Mouse (Mus musculus) heart, embryonic 15.5 days (tissue): Measurements from ENCODE around the gene Gtsf1. TPM values are rescaled to one million over a fixed set of nuclear protein-coding genes. Genes with fewer than 3 reads are reported as not detected.
A peak's percentile ranks its signal among the peaks of the same experiment; 100 is the strongest.
"Not testable (repeated sequence)": the region's sequence is repeated elsewhere in the genome, so short reads cannot be mapped to it uniquely, and the experiment has no call there.

ENCODE experiments used
- ATAC-seq: fragments of 200-750 bp; cut with Nextera tagmentation; replicated peaks from 2 replicates; pipeline ENCODE4 v1.8.0; 2017; ENCODE audit warnings: low read depth, moderate TSS enrichment; ENCODE audit not compliant: insufficient number of reproducible peaks, insufficient read depth, low FRiP score
- H3K27ac ChIP-seq: fragments of 300-500 bp; sonication (generic); 2 replicates; pipeline ENCODE4 v1.5.1; 2015; ENCODE audit warnings: mild to moderate bottlenecking, inconsistent platforms
- H3K27me3 ChIP-seq: fragments of 300-500 bp; sonication (generic); 2 replicates; pipeline ENCODE4 v1.6.1; 2015; ENCODE audit warnings: inconsistent platforms
- H3K36me3 ChIP-seq: fragments of 300-500 bp; sonication (generic); 2 replicates; pipeline ENCODE4 v1.6.1; 2015; ENCODE audit warnings: mild to moderate bottlenecking, inconsistent platforms
- H3K4me1 ChIP-seq: fragments of 300-500 bp; sonication (generic); replicated peaks from 2 replicates; pipeline ENCODE4 v1.6.1; 2015; ENCODE audit warnings: inconsistent platforms
- H3K4me2 ChIP-seq: fragments of 300-500 bp; sonication (generic); 2 replicates; pipeline ENCODE4 v1.6.1; 2015; ENCODE audit warnings: inconsistent platforms, mild to moderate bottlenecking, moderate library complexity
- H3K4me3 ChIP-seq: fragments of 300-500 bp; sonication (generic); 2 replicates; pipeline ENCODE4 v1.5.1; 2015; ENCODE audit warnings: mild to moderate bottlenecking, inconsistent platforms
- H3K9ac ChIP-seq: fragments of 300-500 bp; sonication (generic); 2 replicates; pipeline ENCODE4 v1.6.1; 2015; ENCODE audit warnings: mild to moderate bottlenecking, inconsistent platforms
- H3K9me3 ChIP-seq: fragments of 300-500 bp; sonication (generic); replicated peaks from 2 replicates; pipeline ENCODE4 v1.6.1; 2016; ENCODE audit warnings: inconsistent platforms
- WGBS: fragments of 180-500 bp; shearing (Covaris S2); methylation state at CpG from one replicate; pipeline ENCODE4 v1.1.7; 2015; ENCODE audit warnings: mixed read lengths; 5-methylcytosine and 5-hydroxymethylcytosine counted together
- polyA plus RNA-seq: library from polyadenylated mRNA; unstranded; fragments of >200 nt; fragmentation: Nextera tagmentation; extraction: Ambion mirVana; gene quantifications from 2 replicates; pipeline ENCODE4 v1.2.1, GENCODE M21; 2015

Gtsf1 gene
- 28.5 and 32.6 TPM in 2 replicates for polyA plus RNA-seq

DNA sequence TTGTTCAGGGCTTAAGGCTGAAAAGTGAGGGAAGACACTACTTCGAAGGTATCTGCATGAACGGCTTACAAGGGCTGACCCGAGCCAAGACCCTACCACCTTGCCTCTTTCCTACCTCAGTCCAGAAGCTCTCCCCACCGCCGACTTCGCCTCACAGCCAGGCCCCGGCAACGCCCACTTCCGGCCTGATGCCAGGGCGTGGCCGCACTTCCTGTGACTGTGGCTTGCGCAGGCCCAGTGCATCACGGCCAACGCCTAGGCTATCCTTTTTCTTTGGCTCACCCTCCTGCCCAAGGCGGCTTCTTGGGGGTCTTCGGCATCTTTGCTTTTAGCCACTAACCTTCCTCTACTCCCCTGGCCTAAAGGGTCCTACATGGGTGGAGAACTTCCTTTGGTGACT is at the start of gene Gtsf1:
TSS of gene Gtsf1 (minus strand) at position 230 of the 400 bp plus-strand sequence.
- 90% methylated on average over 16 of the region's 16 CpGs for WGBS
- Histone ChIP-seq H3K27ac (no peak within 1 kb of the TSS), H3K4me2 (no peak within 1 kb of the TSS), H3K27me3 (no peaks in the 10 kb centered on the region), H3K4me3 (no peak within 1 kb of the TSS), H3K9ac (no peak within 1 kb of the TSS), H3K36me3 (no peaks in the 10 kb centered on the region), H3K9me3 (no peaks in the 10 kb centered on the region), H3K4me1 (0 out of 2 replicates have a peak, but pooled peaks cover 3% of the 10 kb centered on the region)
- ATAC-seq = no peak

GRCm38 (mm10) chr15:103479080-103479606 is 48.9 kb upstream of the Gtsf1 start:
- no peak overlapping the region for H3K27ac ChIP-seq
- H3K4me2 ChIP-seq = no peak overlapping the region
- 60% methylated on average over 1 of the region's 1 CpGs for WGBS
- no peaks in the 10 kb centered on the region for H3K4me1 ChIP-seq
- no peak overlapping the region for H3K4me3 ChIP-seq
- ATAC-seq = no peak
- no peaks in the 10 kb centered on the region for H3K36me3 ChIP-seq
- H3K9ac ChIP-seq = no peak overlapping the region
- no peaks in the 10 kb centered on the region for H3K9me3 ChIP-seq
- no peaks in the 10 kb centered on the region for H3K27me3 ChIP-seq

GRCm38 (mm10) chr15:103473769-103474168 is 43.5 kb upstream of the Gtsf1 start:
- ATAC-seq = no peak
- no peaks in the 10 kb centered on the region for H3K36me3 ChIP-seq

DNA sequence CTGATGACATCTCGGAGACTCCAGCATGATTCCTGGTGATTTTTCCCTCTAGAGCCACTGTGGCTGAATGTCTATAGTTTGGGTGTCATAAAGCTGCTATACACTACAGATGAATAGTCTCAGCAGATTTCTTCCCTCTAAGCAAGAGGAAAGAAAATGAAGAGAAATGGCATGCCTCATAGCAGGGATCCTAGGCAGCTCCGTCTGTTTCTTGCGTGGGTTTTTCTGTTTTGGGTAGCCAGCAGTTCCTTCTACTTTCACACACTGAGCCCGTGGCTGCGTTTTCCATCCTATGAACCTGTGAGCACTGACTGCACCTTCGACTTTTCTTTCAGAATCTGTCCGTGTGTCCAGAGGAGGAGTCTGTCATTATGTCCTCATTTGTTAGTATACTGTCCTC is 42.9 kb upstream of the Gtsf1 start:
- no peak overlapping the region for H3K9ac ChIP-seq
- H3K27me3 ChIP-seq = no peaks in the 10 kb centered on the region
- no peak for ATAC-seq
- H3K4me3 ChIP-seq = no peak overlapping the region
- H3K4me2 ChIP-seq = no peak overlapping the region
- H3K27ac ChIP-seq = no peak overlapping the region
- H3K4me1 ChIP-seq = no peaks in the 10 kb centered on the region
- WGBS = 83% methylated on average over 7 of the region's 7 CpGs
- no peaks in the 10 kb centered on the region for H3K36me3 ChIP-seq
- H3K9me3 ChIP-seq = no peaks in the 10 kb centered on the region

More at GRCm38 (mm10) chr15:103473769-103474168, 43.5 kb upstream of the Gtsf1 start:
- Histone ChIP-seq H3K27ac (no peak overlapping the region), H3K9me3 (no peaks in the 10 kb centered on the region), H3K9ac (no peak overlapping the region), H3K4me3 (no peak overlapping the region), H3K27me3 (no peaks in the 10 kb centered on the region), H3K4me2 (no peak overlapping the region), H3K4me1 (no peaks in the 10 kb centered on the region)
- 86% methylated on average over 5 of the region's 5 CpGs for WGBS

- H3K9ac ChIP-seq = no peak overlapping the region
- no peaks in the 10 kb centered on the region for H3K9me3 ChIP-seq
- no peak for ATAC-seq
- H3K4me3 ChIP-seq = no peak overlapping the region
- no peak overlapping the region for H3K4me2 ChIP-seq
- no peaks in the 10 kb centered on the region for H3K27me3 ChIP-seq
- H3K27ac ChIP-seq = no peak overlapping the region
- 61% methylated on average over 3 of the region's 3 CpGs for WGBS
- no peaks in the 10 kb centered on the region for H3K36me3 ChIP-seq
- no peaks in the 10 kb centered on the region for H3K4me1 ChIP-seq
Measured at GRCm38 (mm10) chr15:103472265-103472664, 42.0 kb upstream of the Gtsf1 start.

DNA sequence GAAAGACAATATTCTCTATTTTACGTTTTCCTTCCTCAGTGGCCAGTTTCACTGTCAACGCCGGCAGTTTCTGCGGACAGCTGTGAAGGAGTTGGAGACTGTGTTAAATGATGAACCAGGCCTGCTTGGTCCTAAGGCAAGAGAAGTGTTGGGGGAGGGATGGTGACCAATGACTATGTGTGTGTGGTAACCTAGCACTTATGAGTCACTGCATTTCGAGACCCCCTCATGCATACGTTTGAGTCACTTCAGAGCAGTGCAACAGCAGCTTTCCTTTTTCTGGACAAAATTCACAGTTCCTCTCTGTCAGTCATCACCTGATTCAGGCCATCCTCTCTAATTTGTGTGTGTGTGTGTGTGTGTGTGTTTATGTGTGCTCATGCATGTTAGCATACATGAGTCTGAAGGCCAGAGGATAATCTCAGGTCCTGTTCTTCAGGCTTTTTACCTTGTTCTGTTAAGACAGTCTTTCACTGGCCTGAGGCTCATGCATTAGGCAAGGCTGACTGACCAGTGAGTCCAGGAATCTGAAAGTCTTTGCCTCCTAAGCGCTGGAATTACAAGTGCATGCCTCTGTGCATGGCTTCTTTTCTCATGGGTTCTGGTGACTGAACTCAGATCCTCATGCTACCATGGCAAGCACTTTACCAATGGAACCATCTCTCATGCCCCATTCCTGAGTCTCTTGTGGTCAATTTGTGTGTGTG is 41.4 kb upstream of the Gtsf1 start:
- H3K27me3 ChIP-seq = no peaks in the 10 kb centered on the region
- 72% methylated on average over 7 of the region's 7 CpGs for WGBS
- no peaks in the 10 kb centered on the region for H3K9me3 ChIP-seq
- no peak overlapping the region for H3K4me3 ChIP-seq
- no peak overlapping the region for H3K9ac ChIP-seq
- no peak for ATAC-seq
- H3K27ac ChIP-seq = no peak overlapping the region
- no peaks in the 10 kb centered on the region for H3K36me3 ChIP-seq
- H3K4me1 ChIP-seq = no peaks in the 10 kb centered on the region
- no peak overlapping the region for H3K4me2 ChIP-seq

GRCm38 (mm10) chr15:103462539-103463261 is 32.4 kb upstream of the Gtsf1 start:
- Histone ChIP-seq H3K4me1 (no peaks in the 10 kb centered on the region), H3K9ac (no peak overlapping the region), H3K4me3 (no peak overlapping the region), H3K36me3 (no peaks in the 10 kb centered on the region), H3K4me2 (no peak overlapping the region), H3K27ac (no peak overlapping the region), H3K9me3 (no peaks in the 10 kb centered on the region), H3K27me3 (no peaks in the 10 kb centered on the region)
- WGBS = 72% methylated on average over 7 of the region's 7 CpGs
- ATAC-seq = no peak

DNA sequence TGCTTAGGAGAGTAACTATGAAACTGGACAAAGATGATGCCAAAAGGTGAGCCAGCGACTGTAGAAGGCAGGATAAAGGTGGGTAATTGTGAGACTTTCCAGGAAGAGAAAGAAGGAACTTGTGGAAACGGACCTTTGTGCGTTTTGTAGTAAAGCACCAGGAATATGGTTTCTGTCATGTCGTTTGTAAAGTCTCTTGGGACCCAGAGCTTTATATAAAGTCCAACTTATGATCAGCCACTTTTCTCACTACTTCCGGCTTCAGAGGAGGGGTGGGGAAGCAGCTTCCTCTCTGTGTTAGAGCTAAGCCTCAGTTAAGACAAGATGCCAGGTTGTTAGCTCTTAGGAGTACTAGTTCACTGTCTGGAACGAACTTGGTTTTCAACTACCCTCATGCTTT is 24.2 kb upstream of the Gtsf1 start:
- H3K9me3 ChIP-seq = no peaks in the 10 kb centered on the region
- no peaks in the 10 kb centered on the region for H3K36me3 ChIP-seq
- ATAC-seq = no peak
- H3K27me3 ChIP-seq = no peaks in the 10 kb centered on the region
- 70% methylated on average over 6 of the region's 6 CpGs for WGBS
- H3K9ac ChIP-seq = no peak overlapping the region
- H3K4me2 ChIP-seq = no peak overlapping the region
- no peak overlapping the region for H3K27ac ChIP-seq
- H3K4me3 ChIP-seq = no peak overlapping the region; the same call in 1 of the 2 replicates
- H3K4me1 ChIP-seq = no peaks in the 10 kb centered on the region

DNA sequence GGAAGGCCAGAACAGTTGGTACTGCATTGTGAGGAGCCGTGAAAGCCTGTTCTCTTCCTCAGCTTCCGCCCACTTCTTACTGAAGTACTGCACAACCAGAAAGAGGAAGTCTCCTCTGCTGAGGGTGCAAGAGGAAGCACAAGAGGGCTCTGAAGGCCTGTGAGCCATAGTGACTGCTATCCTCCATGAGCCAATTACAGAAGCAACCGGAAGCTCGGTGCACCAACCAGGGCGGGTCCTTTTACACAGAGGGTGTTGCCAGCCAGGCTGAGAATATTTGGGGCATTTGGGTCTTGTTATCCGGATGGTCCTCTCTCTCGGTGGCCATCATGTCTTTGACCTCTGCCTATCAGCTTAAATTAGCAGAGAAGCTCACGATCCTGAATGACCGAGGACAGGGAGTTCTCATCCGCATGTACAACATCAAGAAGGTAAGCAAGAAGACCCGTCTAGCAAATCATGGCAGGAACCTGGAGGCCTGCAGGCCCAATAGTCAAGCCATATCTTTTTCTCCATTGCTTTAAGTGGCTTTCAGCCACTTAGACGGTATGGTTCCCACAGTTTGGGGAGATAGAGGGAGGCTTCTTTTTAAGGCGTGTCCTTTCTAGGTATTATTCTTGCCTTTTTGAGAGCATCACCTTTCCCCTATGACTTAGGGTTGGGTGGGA is 23.4 kb upstream of the Gtsf1 start, which contains the start of gene Nckap1l:
TSS of gene Nckap1l (plus strand) at position 244 of the 668 bp plus-strand sequence.
- 75% methylated on average over 13 of the region's 13 CpGs for WGBS
- no peak within 1 kb of the TSS for H3K27ac ChIP-seq
- no peaks in the 10 kb centered on the region for H3K9me3 ChIP-seq
- no peaks in the 10 kb centered on the region for H3K36me3 ChIP-seq
- no peaks in the 10 kb centered on the region for H3K4me1 ChIP-seq
- no peak within 1 kb of the TSS for H3K9ac ChIP-seq
- H3K27me3 ChIP-seq = no peaks in the 10 kb centered on the region
- ATAC-seq = 0 out of 2 replicates have a peak, but pooled peaks have one; percentile 31
- peak within 1 kb of the TSS; percentile 2; the same call in 1 of the 2 replicates for H3K4me3 ChIP-seq
- H3K4me2 ChIP-seq = no peak within 1 kb of the TSS

DNA sequence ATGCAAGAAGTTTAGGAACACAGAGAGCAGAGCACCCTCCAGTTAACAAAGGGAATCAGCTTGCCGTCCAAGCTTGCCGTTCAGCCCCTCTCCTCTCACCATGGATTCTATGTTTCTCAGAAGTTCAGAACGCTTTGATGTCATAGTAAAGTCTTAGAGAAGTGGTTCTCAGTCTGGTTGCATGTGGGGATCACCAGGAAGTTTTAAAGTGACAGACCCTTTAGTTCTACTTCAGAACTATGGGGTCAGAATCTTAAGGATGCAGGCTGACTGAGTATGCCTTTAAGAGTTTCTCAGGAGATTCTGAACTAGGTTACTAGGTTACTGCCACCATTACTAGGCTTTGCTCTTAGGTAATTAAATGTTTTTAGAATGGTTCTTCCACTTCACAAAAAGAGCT is 18.1 kb upstream of the Gtsf1 start, which contains the start of gene Gtsf2:
TSS of gene Gtsf2 (minus strand) at position 101 of the 400 bp plus-strand sequence.
- H3K27ac ChIP-seq = no peak within 1 kb of the TSS
- H3K36me3 ChIP-seq = no peaks in the 10 kb centered on the region
- no peaks in the 10 kb centered on the region for H3K4me1 ChIP-seq
- no peaks in the 10 kb centered on the region for H3K9me3 ChIP-seq
- H3K9ac ChIP-seq = no peak within 1 kb of the TSS
- ATAC-seq = no peak
- H3K27me3 ChIP-seq = no peaks in the 10 kb centered on the region
- no peak within 1 kb of the TSS for H3K4me3 ChIP-seq
- WGBS = 34% methylated on average over 3 of the region's 3 CpGs
- H3K4me2 ChIP-seq = no peak within 1 kb of the TSS

DNA sequence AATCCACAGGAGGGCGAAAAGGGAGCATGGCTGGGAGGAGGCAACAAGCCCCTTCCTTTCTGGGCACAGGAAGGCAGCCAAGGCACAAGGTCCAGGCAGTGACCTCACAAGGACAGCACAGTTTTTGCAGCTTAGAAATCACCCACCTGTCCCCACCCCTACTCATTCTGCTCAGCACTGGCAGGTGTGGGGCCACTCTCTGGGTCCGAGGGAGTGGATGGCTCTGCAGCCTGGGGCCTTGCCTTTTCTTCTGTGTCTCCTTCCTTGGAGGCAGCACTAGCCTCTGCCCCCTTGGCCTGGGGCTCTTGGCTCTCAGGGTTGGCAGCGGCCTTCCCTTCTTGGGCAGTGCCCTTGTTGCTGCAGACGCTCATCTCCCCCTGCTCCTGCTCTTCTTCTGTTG is 15.7 kb upstream of the Gtsf1 start:
- H3K9me3 ChIP-seq, H3K9ac ChIP-seq, H3K27ac ChIP-seq, H3K36me3 ChIP-seq, H3K4me2 ChIP-seq, H3K27me3 ChIP-seq, H3K4me3 ChIP-seq, ATAC-seq, H3K4me1 ChIP-seq: not testable (repeated sequence)
- 65% methylated on average over 4 of the region's 4 CpGs for WGBS
